Mouse (Mus musculus): ENCODE results near the gene Paqr5. TPM values are rescaled to one million over a fixed set of nuclear protein-coding genes. Genes with fewer than 3 reads are reported as not detected.

Paqr5 gene
- under 1 TPM; 0.49 to 0.57 TPM for total RNA-seq (2023)

GRCm38 (mm10) chr9:62026600-62026999, at the start of gene Paqr5:
Gene Paqr5, minus strand, starts transcription at chr9:62026856.

GRCm38 (mm10) chr9:61946623-61947401, 79.8 kb downstream of the Paqr5 start, which contains the start of gene Kif23:
Gene Kif23, minus strand, starts transcription at chr9:61946774.

GRCm38 (mm10) chr9:61914203-61914916, 112.3 kb downstream of the Paqr5 start, which contains the start of gene Rplp1:
Gene Rplp1, minus strand, starts transcription at chr9:61914542.

Other genes starting within 250 kb of the Paqr5 start
- 1,000 to 10,000 TPM; 1,379 to 1,608 TPM for gene Rplp1, start 112.3 kb downstream of the Paqr5 start, total RNA-seq (2023)
- gene Kif23, start 80.1 kb downstream of the Paqr5 start, total RNA-seq (2023): 100 to 1,000 TPM; 132 to 148 TPM
- 1 to 10 TPM; 5.3 to 6.0 TPM for gene Glce, start 95.8 kb upstream of the Paqr5 start, total RNA-seq (2023)

Data from neutrophil, adult 83 days (primary cell).